9 mouse cellular contexts compared by ENCODE assay signal in the genomic region with DNA sequence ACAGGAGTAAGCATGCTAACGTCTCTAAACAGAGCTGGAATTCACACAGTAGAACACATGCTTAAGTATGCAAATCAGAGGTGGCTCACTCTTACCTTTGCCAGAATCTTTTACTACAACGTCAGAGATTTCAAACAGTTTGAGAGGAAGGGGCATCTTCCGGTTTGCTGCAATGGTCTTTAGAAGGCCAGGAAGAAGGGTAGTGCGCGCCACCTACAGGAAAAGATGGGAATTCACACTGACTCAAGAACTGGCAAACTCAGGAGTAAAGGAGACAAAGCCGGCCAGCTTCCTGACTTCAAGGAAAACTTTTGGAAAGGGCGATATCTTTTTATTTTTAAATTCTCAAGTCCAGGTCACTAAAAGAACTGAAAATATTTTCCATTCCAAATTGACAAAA. TPM values are rescaled to one million over a fixed set of nuclear protein-coding genes. Genes with fewer than 3 reads are reported as not detected.
A peak's percentile ranks its signal among the peaks of the same experiment; 100 is the strongest.
DNase-seq lines count a peak whose midpoint lies in the region; ATAC-seq and TF ChIP-seq lines count a peak whose summit lies in the region.
"Had no signal": no experiment of that assay in that cellular context is flagged by ENCODE, and none has a peak within 500 bp of the region (broad histone marks: within the 10 kb centered on the region; RNA-seq: fewer than 3 reads in every experiment).

No protein-coding gene starts in this region.

- no peak overlapping the region for H3K4me3 ChIP-seq in kidney, embryonic 14.5 days (ENCODE audit: low read length)
- H3K4me3 ChIP-seq in E14TG2a.4 (replicated peaks; ENCODE audit: low read length), result no peak overlapping the region
- no peak overlapping the region for H3K4me3 ChIP-seq in forebrain, embryonic 14.5 days (ENCODE audit: low read depth, low read length)

- H3K9me3 ChIP-seq in kidney, embryonic 14.5 days (ENCODE audit: control insufficient read depth, low read length), result no peaks in the 10 kb centered on the region
- H3K9me3 ChIP-seq in E14TG2a.4 (ENCODE audit: low read length), result no peaks in the 10 kb centered on the region
- H3K9me3 ChIP-seq in forebrain, embryonic 14.5 days (replicated peaks; ENCODE audit: control insufficient read depth, low read length), result no peaks in the 10 kb centered on the region

- peak; percentile 45 for DNase-seq in kidney, adult 18-20 months
- DNase-seq in c-Kit-positive CD71-negative TER-119-negative erythroid progenitor cells, embryonic 14.5 days (ENCODE audit: low read depth), result peak; percentile 17
- DNase-seq in forebrain, embryonic 14.5 days (ENCODE audit: low spot score), result peak; percentile 69
- peak; percentile 46 to 47 for DNase-seq in left cerebral cortex, postnatal 25 days (ENCODE audit: low spot score in 2 of 2)
- DNase-seq in retina, postnatal 1 day, result peak; percentile 67
- DNase-seq in T-cell, adult 2 months (ENCODE audit: low spot score), result no peak

- H3K27ac ChIP-seq in kidney, embryonic 14.5 days (ENCODE audit: low read depth, low read length), result no peak overlapping the region
- H3K27ac ChIP-seq in forebrain, embryonic 14.5 days (ENCODE audit: low read depth, low read length), result no peak overlapping the region

- 34% methylated on average over 7 of the region's 7 CpGs for WGBS in kidney, embryonic 14.5 days
- 30% methylated on average over 7 of the region's 7 CpGs for WGBS in forebrain, embryonic 14.5 days

- peaks cover 73% of the 10 kb centered on the region for H3K36me3 ChIP-seq in kidney, embryonic 14.5 days (ENCODE audit: control insufficient read depth, insufficient read depth, low read length)
- H3K36me3 ChIP-seq in E14TG2a.4 (ENCODE audit: insufficient read depth, low read length), result peaks cover 96% of the 10 kb centered on the region
- H3K36me3 ChIP-seq in forebrain, embryonic 14.5 days (ENCODE audit: control insufficient read depth, insufficient read depth, low read length), result peaks cover 56% of the 10 kb centered on the region

- no peaks in the 10 kb centered on the region for H3K27me3 ChIP-seq in kidney, embryonic 14.5 days (ENCODE audit: control insufficient read depth, insufficient read depth, low read length)
- H3K27me3 ChIP-seq in E14TG2a.4 (ENCODE audit: insufficient read depth, low read length), result no peaks in the 10 kb centered on the region
- no peaks in the 10 kb centered on the region for H3K27me3 ChIP-seq in forebrain, embryonic 14.5 days (replicated peaks; ENCODE audit: control insufficient read depth, insufficient read depth, low read length)

- TF ChIP-seq CTCF in E14TG2a.4 (conservative IDR thresholded peaks at IDR 0.05; ENCODE audit: low read length), result peak; percentile 72

- no peak overlapping the region for H3K4me2 ChIP-seq in kidney, embryonic 14.5 days (replicated peaks; ENCODE audit: low read depth, low read length)
- no peak overlapping the region for H3K4me2 ChIP-seq in forebrain, embryonic 14.5 days (ENCODE audit: low read length)

- H3K9ac ChIP-seq in kidney, embryonic 14.5 days (ENCODE audit: low read depth, low read length), result no peak overlapping the region
- H3K9ac ChIP-seq in forebrain, embryonic 14.5 days (ENCODE audit: low read length), result no peak overlapping the region

- H3K4me1 ChIP-seq in kidney, embryonic 14.5 days (ENCODE audit: control insufficient read depth, insufficient read depth, low read length), result no peaks in the 10 kb centered on the region
- peaks cover 8% of the 10 kb centered on the region; the same call in 1 of the 2 replicates for H3K4me1 ChIP-seq in E14TG2a.4 (replicated peaks; ENCODE audit: low read depth, low read length)
- no peaks in the 10 kb centered on the region for H3K4me1 ChIP-seq in forebrain, embryonic 14.5 days (ENCODE audit: control insufficient read depth, insufficient read depth, low read length)

- intact Hi-C loops in left cerebral cortex, postnatal 25 days (cut with DNase I), result loop anchor here (2.0 kb wide), 1 partner anchor 476 kb away; no protein-coding TSS in a partner anchor

- no peak for ATAC-seq in kidney, embryonic 14.5 days (ENCODE audit: low FRiP score, low TSS enrichment)
- ATAC-seq in forebrain, embryonic 14.5 days, result no peak; the same call in 1 of the 2 replicates

RNA-seq across cellular contexts. Expression of gene Farsb, which starts 34.0 kb away (rescaled TPM):
- polyA plus RNA-seq in kidney, embryonic 14.5 days (2014; fragmentation: Nextera tagmentation; extraction: Ambion mirVana), result 135 and 148 TPM in 2 replicates
- 172 and 188 TPM in 2 replicates for polyA plus RNA-seq in forebrain, embryonic 14.5 days (2014; fragmentation: Nextera tagmentation; extraction: Ambion mirVana)
- 10 to 100 TPM; 59.5 to 64.6 TPM for total RNA-seq in left cerebral cortex, postnatal 25 days (2021)

RNA-seq across cellular contexts. Expression of gene Mogat1, which starts 56.1 kb away (rescaled TPM):
- 0.60 TPM in 1 of 2 replicates, not detected in the other for polyA plus RNA-seq in kidney, embryonic 14.5 days (2014; fragmentation: Nextera tagmentation; extraction: Ambion mirVana)
- polyA plus RNA-seq in forebrain, embryonic 14.5 days (2014; fragmentation: Nextera tagmentation; extraction: Ambion mirVana), result not detected in 2 replicates
- total RNA-seq in left cerebral cortex, postnatal 25 days (2021), result not detected
- total RNA-seq: gastrocnemius, postnatal 4 days had no signal

RNA-seq across cellular contexts. Expression of gene BC035947, which starts 57.3 kb away (rescaled TPM):
- polyA plus RNA-seq in kidney, embryonic 14.5 days (2014; fragmentation: Nextera tagmentation; extraction: Ambion mirVana), result 0.20 and 0.24 TPM in 2 replicates
- 0.20 and 0.24 TPM in 2 replicates for polyA plus RNA-seq in forebrain, embryonic 14.5 days (2014; fragmentation: Nextera tagmentation; extraction: Ambion mirVana)
- under 1 TPM; 0.21 to 0.71 TPM for total RNA-seq in left cerebral cortex, postnatal 25 days (2021)
- total RNA-seq: gastrocnemius, postnatal 4 days had no signal
